Mouse (Mus musculus) kidney, adult 11 months (tissue): Measurements from ENCODE around the gene Lin7b.
A peak's percentile ranks its signal among the peaks of the same experiment; 100 is the strongest.

Source experiments
- DNase-seq: peaks from one replicate; pipeline ENCODE4 v3.0.0; 2022

Gene Lin7b

DNA sequence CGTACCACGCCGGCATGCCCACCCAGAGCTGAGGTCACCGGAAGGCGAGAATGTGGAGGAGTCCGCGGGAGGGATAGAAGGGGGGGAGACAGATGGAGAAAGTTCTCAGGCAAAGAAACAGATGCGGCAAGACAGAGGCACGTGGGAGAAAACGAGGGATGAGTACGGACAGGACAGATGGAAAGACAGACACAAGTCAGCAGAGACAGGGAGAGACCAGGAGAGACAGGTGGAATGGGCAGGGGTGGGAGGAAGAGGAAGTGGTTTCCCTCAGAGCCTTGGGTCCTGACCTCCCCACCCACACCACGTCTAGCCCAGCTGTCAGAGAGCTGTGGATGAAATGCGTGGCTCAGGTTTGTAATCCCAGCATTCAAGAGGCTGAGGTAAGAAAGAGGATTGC lies 23.5 kb downstream of the Lin7b start:
- no peak for DNase-seq

DNA sequence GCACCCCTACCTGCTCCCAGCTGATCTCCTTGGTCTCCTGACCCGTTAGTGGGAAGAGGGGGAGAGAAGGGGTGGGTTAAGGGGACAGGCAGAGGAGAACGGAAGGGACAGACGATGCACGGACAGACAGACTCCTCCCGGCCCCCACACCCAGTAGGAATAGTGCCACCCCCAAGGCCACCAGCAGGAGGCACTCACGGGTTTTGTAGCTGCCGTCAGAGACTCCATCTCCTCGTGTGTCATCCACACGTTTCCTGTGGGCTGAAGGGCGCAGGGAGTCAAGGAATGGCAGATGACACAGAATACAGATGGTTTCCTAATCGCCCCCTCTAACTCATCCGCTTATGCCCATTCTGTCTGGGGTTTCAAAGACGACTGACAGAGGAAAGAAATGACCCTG lies 26.8 kb downstream of the Lin7b start:
- DNase-seq = no peak

DNA sequence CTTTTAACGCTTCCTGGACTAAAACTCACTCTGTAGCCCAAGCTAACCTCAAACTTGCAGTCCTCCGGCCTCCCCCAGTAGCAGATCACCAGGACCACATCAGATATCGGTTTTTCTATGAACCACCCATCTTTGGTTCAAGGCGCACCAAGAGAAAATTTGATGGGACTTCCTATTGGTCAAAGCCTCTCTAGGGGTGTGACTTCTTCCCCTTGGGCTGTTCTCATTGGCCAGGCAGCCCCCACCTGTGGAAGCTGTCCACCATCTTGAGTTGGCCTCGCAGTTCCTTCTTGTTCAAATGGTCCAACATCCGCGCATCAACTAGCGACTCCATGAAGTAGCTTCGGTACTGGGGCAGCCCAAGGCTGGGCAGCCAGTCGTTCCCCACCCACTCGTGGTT lies 28.3 kb downstream of the Lin7b start:
- no peak for DNase-seq

DNA sequence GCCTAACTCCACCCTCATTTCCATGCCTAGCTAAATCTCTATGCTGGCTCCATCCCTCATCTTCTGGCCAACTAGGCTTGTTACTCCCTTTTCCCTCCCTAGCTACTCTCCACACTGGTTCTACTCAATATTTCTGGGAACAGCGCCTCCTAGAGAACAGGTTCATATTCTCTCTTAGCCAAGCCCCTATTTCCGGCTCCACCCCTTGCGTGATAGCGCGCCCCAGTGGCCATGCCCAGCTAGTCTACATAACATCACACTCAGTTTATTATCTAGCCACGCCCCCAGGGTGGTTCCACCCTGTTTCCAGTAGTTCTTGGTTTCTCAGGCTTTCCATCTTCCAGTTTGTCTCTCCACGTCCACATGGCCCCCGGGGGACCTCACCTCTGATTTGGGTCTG lies 29.1 kb downstream of the Lin7b start:
- DNase-seq = peak; percentile 75

GRCm38 (mm10) chr7:45340669-45341068 lies 29.7 kb downstream of the Lin7b start:
- peak; percentile 59 for DNase-seq

- DNase-seq = no peak
Observed at GRCm38 (mm10) chr7:45340066-45340442, 30.3 kb downstream of the Lin7b start.

GRCm38 (mm10) chr7:45339410-45340065 lies 30.8 kb downstream of the Lin7b start:
- DNase-seq = peak; percentile 61

DNA sequence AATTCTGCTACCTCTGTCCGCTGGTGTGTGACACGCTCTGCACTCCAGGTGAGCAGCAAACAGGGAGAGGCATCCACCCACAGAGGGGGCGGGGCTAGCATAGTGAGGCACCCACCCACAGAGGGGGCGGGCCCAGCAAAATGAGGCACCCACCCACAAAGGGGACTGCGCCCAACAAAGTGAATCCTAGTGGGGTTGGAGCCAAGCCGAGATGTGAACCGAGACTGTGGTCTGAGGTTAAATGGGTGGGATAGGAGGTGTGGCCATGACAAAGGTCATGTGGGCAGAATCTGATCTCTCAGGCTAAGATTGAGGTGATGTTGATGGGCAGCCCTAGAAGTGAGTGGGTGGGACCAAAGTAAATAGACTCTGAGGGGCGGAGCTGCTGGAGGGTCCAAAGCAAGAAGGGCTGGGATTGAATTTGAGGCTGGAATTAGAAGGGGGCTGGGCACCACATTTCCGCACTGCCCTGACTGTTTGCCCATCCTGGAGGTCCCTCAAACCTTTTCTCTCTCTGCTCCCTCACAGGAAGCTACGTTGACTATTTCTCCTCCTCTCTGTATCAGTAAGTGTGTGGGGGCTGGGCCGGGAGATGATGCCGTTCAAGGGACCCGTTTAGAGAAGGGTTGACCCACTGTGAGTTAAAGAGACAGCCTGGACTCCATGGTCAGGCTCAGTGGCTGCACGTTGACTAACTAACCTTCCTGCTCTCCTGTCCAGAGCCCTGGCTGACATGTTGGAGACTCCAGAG lies 32.0 kb downstream of the Lin7b start:
- DNase-seq = peak; percentile 49

GRCm38 (mm10) chr7:45337469-45337868 lies 32.9 kb downstream of the Lin7b start:
- DNase-seq = no peak

- DNase-seq = no peak
Observed at GRCm38 (mm10) chr7:45336319-45336718, 34.1 kb downstream of the Lin7b start.

DNA sequence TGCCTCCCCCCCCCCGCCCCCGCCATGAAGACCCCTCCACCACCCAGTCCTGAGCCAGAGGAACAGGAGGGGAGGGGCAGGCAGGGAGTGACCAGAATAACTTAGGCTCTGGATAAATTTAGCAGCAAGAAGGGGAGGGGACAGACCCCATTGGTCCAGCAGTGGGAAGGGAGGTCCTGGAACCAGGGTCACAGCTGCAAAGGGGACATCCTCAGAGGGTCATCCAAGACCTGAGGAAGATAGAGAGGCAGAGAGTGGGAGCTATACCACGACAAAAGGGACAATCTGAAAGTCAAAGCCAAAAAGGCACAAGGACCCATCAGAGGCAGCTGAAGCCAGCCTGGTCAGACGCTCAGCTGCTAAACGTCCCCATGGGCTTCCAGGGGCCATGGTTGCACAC lies 35.3 kb downstream of the Lin7b start, which contains the start of gene Hrc:
Gene Hrc, plus strand, starts transcription at position 235 of the 400 bp plus-strand sequence.
- DNase-seq = no peak

DNA sequence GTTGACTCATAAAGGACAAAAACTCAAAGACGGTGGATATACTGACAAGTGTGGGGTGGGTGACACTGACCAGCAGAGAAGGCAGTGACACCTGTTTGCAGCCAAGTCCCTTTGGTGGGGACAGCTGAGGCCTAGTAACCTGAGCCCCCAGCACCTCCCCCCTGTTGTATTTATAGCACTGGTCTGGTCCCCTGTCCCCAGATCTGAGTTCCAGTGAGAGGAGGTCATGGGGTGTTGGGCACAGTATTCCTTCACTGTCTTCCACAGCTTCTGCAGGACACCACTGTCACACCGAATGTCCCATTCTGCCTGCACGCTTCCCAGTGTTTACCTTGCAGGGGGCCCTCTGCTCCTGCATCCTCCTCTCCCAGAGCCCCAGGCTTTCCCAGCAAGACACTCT lies 35.8 kb downstream of the Lin7b start:
- no peak for DNase-seq

DNA sequence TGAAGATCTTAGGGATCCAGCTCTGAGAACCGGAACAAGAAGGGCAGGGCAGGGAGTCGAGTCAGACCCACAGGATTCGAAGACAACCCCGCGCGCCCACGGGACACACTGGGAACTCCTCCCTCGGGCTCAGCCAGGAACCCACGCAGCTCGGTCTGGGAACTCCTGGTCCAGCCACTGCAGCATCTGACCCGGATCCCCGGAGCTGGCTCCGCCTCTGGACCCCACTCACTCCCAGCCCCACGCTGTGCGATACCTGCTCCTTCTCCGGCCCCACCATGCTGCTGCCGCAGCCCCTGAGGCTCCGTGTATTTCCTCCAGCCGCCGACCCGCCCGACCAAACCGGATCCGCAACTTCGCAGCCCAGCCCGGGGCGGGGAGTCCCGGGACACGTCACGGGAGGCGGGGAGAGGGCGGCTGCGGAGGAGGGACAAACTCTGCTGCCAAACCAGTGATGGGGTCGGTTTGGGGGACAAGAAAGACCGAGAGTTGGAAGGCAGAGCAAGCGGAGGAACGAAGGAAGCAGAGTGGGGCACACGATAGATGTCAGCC lies 36.9 kb downstream of the Lin7b start, which contains the start of gene Trpm4:
Gene Trpm4, minus strand, starts transcription at position 350 of the 552 bp plus-strand sequence.
- peak; percentile 78 for DNase-seq

DNA sequence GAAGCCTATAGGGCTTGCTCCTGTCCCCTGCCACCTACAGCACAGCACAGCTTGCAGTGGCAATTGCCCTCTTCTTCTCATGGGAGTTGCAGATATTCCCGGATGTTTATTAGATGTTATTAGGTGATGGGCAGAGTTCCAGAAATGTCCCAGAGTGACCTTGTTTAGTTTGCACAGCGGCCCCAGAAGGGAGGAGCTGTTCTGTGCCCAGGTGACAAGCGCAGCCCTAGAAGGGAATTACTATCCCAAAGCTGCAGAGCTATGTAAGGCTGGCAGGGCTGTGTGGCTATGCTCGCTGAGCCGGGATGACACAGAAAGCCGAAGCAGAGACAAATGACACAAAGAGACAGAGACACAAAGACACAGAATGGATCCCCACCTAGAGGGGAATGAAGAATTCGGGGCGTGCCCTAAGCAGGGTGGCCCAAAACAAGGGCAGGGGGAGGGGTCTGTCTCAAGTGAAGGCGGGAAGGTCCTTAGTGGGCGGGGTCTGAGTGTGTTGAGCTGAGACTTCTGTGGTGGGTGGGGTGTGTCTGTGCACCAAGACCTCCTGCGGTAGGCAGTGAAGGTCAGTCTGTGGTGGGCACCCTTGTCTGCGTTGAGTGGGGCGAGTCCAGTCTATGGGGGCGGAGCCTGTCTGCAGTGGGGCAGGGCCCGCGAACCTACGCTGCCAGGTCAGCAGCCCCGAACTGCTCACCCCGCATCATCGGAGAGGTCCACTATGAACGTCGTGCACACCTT lies 37.5 kb downstream of the Lin7b start:
- DNase-seq = peak; percentile 57

- DNase-seq = no peak
Observed at GRCm38 (mm10) chr7:45331502-45331901, 38.9 kb downstream of the Lin7b start.

- DNase-seq = no peak
Observed at GRCm38 (mm10) chr7:45328841-45329475, 41.4 kb downstream of the Lin7b start.

DNA sequence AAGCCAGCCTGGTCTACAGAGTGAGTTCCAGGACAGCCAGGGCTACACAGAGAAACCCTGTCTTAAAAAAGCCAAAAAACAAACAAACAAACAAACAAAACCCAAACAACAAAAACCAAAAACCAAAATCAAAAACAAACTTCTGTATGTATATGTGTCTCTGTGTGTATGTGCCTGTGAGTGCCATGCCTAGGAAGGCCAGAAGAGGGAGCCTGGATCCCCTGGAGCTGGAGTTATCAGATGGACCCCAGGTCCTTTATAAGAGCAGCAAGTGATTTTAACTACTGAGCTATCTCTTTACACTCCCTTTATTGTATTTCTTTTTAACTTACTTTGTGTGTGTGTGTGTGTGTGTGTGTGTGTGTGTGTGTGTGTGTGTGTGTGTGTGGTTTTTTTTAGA lies 44.6 kb downstream of the Lin7b start:
- DNase-seq = no peak

- DNase-seq = no peak
Observed at GRCm38 (mm10) chr7:45323069-45323468, 47.3 kb downstream of the Lin7b start.

GRCm38 (mm10) chr7:45322245-45322644 lies 48.1 kb downstream of the Lin7b start:
- DNase-seq = no peak
